Mouse (Mus musculus) testis, postnatal 14 days (tissue): Measurements from ENCODE around the gene Npc1l1.

Experiments used
- DNase-seq: peaks from one replicate; pipeline ENCODE4 v3.0.0; 2021; ENCODE audit warnings: low spot score

Npc1l1 gene

DNA sequence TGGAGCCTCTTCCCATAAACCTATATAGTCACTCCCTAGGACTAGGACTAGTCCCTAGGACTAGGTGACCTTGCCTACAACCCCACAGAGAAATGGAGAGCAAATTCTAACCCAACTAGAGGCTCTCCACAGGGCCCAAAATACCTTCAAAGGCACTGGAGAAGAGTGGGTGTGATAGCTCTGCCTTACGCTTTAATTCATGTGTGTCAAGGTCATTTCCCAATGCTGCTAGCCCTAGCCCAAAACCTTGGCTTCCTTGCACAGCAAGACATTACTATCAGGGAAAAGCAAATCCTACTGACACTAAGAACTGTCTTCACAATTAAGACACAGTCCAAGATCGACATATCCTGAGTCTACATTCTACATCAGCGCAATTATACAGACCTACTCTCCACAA is 66.9 kb downstream of the Npc1l1 start:
- no peak for DNase-seq

DNA sequence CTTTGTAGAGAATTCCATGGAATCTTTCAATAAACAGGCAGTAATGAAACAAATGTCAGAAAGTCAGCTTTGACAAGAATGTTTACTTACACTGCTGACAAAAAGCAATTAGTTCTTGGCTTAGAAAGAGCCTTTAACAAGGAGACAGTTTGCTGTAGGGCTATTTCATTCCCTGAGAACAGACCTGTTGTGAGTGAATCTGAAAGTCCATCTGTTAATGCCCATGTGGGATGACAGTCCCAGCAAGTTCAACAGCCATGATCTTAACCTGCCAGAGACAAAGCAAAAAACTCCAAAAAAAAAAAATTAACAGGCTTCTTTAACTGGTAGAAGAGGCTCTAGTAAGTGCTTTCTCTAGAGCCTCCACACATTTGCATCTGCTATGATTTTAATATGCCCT is 68.4 kb downstream of the Npc1l1 start:
- DNase-seq = no peak
